Mouse (Mus musculus): ENCODE results near the gene Gpr179.

- TF ChIP-seq CTCF (IDR thresholded peaks at IDR 0.05; ENCODE audit: insufficient read depth, low read depth, low read length) (no peak), POLR2A (IDR thresholded peaks at IDR 0.05; ENCODE audit: insufficient read depth, low read depth, low read length) (no peak)
Observed at GRCm38 (mm10) chr11:97336751-97337345, 15.0 kb downstream of the Gpr179 start.

Data from olfactory bulb, adult 2 months (tissue).